Mouse (Mus musculus): ENCODE data around the gene Tnpo1. TPM values are rescaled to one million over a fixed set of nuclear protein-coding genes. Genes with fewer than 3 reads are reported as not detected.

Gene Tnpo1
- polyA plus RNA-seq, 1 experiment from 2014 or later: 46.5 TPM

DNA sequence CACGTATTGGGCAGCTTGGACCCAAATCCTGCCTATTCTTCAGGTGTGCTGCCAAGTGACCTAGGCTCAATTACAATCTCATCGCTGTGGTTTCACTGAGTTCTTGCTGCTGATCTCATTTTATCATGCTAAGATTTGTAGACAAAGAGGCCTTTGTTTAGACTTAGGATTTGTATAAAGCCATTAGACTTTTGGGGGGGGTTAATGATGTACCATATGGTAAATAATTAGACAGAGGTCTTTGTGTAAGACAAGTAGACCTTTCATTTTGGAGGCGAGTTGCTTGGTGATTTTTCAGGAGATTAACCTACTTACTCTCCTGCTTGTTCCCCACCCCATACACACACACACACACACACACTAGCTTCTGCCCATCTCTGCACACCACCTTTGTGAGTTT, 19.7 kb upstream of the Tnpo1 start:
- H3K36me3 ChIP-seq (ENCODE audit: insufficient read depth): no peaks in the 10 kb centered on the region
- no peaks in the 10 kb centered on the region for H3K9me3 ChIP-seq (ENCODE audit: low read depth, low read length)
- WGBS: 44% methylated on average over 3 of the region's 3 CpGs
- H3K27me3 ChIP-seq (ENCODE audit: insufficient read depth, low read length): no peaks in the 10 kb centered on the region
- DNase-seq (no peak), ATAC-seq (ENCODE audit: insufficient read depth) (no peak)
- H3K4me3 ChIP-seq (ENCODE audit: low read depth, low read length): no peak overlapping the region
- no peak overlapping the region for H3K4me2 ChIP-seq
- H3K4me1 ChIP-seq (ENCODE audit: insufficient read depth): no peaks in the 10 kb centered on the region
- no peak for TF ChIP-seq CTCF (IDR thresholded peaks at IDR 0.05; ENCODE audit: low read depth)
- H3K27ac ChIP-seq (ENCODE audit: low read depth): no peak overlapping the region
- H3K9ac ChIP-seq: no peak overlapping the region

DNA sequence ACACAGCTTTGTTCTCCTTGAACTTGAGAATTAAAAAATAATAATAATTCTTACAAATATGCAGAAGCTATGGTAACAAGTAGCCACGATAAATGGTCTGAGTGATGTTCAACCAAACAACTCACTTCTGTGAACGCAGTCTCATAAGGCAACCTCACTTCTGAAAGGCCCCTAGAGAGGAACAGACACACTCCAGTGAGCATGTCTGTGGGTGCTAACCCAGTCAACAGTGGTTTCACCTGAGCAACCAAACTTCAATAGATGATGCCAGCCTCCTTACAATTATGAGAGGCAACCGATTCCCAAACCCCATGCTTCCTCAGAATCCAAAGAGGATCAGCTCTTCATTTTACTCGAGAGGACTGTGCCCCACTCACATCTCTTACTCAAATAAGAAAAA, 19.2 kb upstream of the Tnpo1 start:
- H3K4me2 ChIP-seq: no peak overlapping the region
- H3K27me3 ChIP-seq (ENCODE audit: insufficient read depth, low read length): no peaks in the 10 kb centered on the region
- H3K4me1 ChIP-seq (ENCODE audit: insufficient read depth): no peaks in the 10 kb centered on the region
- H3K4me3 ChIP-seq (ENCODE audit: low read depth, low read length): no peak overlapping the region
- TF ChIP-seq CTCF (IDR thresholded peaks at IDR 0.05; ENCODE audit: low read depth): no peak
- no peaks in the 10 kb centered on the region for H3K9me3 ChIP-seq (ENCODE audit: low read depth, low read length)
- H3K36me3 ChIP-seq (ENCODE audit: insufficient read depth): no peaks in the 10 kb centered on the region
- WGBS: 85% methylated on average over 4 of the region's 4 CpGs
- ATAC-seq (ENCODE audit: insufficient read depth) (no peak), DNase-seq (no peak)
- no peak overlapping the region for H3K9ac ChIP-seq
- no peak overlapping the region for H3K27ac ChIP-seq (ENCODE audit: low read depth)

DNA sequence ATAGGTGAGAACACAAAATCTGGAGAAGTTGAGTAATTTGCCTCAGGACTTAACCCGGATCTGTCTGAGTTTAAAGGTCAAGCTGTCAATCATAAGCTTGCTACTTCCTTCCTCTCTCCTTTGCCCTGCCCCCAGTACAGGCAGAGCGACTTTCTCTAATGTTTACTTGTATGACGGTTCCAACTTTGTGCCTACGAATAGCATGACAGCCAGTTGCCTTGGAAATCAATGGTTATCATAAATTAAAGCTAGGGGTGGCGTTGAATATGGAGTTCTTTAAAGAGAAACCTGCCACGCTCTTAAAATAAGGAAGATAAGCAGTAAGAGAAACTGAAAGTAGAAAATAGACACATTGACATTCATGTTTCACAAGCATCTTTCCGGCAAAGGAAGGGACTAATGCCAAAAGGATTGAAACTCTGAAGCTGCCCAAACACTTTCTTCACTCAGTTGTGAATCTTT, 18.5 kb upstream of the Tnpo1 start:
- Histone ChIP-seq H3K9ac (no peak overlapping the region), H3K4me2 (no peak overlapping the region), H3K27ac (ENCODE audit: low read depth) (no peak overlapping the region), H3K27me3 (ENCODE audit: insufficient read depth, low read length) (no peaks in the 10 kb centered on the region), H3K4me3 (ENCODE audit: low read depth, low read length) (no peak overlapping the region), H3K36me3 (ENCODE audit: insufficient read depth) (no peaks in the 10 kb centered on the region), H3K4me1 (ENCODE audit: insufficient read depth) (no peaks in the 10 kb centered on the region), H3K9me3 (ENCODE audit: low read depth, low read length) (no peaks in the 10 kb centered on the region)
- no peak for DNase-seq
- WGBS: 43% methylated on average over 7 of the region's 7 CpGs
- no peak for ATAC-seq (ENCODE audit: insufficient read depth)
- TF ChIP-seq CTCF (IDR thresholded peaks at IDR 0.05; ENCODE audit: low read depth): no peak

DNA sequence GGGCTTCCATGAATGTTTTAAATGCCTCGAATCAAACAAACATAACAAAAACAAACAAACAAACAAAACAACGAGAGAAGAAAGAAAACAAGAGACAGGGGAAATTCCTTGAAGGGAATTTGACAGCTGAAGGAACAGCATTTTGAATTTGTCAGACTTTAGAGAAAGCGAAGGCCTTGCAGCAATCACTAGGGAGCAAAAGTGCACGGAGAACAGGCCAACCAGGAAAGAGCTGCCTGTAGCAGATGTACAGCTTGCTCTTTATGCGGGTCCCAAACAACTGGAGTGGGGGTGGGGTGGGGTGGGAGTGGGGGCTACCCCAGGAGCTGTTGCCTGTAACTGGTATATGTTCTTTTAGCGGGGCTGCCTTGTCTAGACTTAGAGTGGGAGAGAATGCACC, 16.2 kb upstream of the Tnpo1 start:
- no peak overlapping the region for H3K9ac ChIP-seq
- 37% methylated on average over 6 of the region's 6 CpGs for WGBS
- no peak for DNase-seq
- no peaks in the 10 kb centered on the region for H3K4me1 ChIP-seq (ENCODE audit: insufficient read depth)
- no peaks in the 10 kb centered on the region for H3K9me3 ChIP-seq (ENCODE audit: low read depth, low read length)
- no peak overlapping the region for H3K27ac ChIP-seq (ENCODE audit: low read depth)
- H3K4me3 ChIP-seq (ENCODE audit: low read depth, low read length): no peak overlapping the region
- no peaks in the 10 kb centered on the region for H3K27me3 ChIP-seq (ENCODE audit: insufficient read depth, low read length)
- no peak overlapping the region for H3K4me2 ChIP-seq
- TF ChIP-seq CTCF (IDR thresholded peaks at IDR 0.05; ENCODE audit: low read depth): no peak
- ATAC-seq (ENCODE audit: insufficient read depth): no peak
- no peaks in the 10 kb centered on the region for H3K36me3 ChIP-seq (ENCODE audit: insufficient read depth)

DNA sequence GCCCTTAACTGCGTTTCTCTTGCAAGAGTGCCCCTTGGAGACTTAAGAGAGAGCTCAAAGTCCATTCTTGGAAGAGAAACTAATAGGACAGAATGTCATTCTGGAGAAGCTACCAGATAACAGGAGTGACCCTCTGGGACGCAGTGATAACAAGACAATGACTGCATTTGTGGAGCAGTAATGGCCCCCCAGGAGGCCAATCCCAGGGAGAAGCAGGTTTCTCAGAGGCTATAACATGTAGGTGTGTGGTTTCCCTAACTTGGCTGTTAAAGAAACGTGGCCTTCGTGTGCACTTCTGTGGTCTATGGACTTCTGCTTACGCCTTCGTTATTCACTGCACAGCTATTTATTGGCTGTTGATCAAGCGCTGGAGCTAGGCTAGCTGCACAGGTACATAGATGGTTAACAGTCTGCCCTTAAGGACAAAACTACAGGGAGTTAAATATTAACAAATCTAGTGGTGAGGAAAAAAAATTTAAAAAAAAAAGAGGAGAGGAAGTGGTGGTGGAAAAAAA, 15.7 kb upstream of the Tnpo1 start:
- Histone ChIP-seq H3K27ac (ENCODE audit: low read depth) (no peak overlapping the region), H3K27me3 (ENCODE audit: insufficient read depth, low read length) (no peaks in the 10 kb centered on the region), H3K4me1 (ENCODE audit: insufficient read depth) (no peaks in the 10 kb centered on the region), H3K4me3 (ENCODE audit: low read depth, low read length) (no peak overlapping the region), H3K9ac (no peak overlapping the region), H3K9me3 (ENCODE audit: low read depth, low read length) (no peaks in the 10 kb centered on the region), H3K4me2 (no peak overlapping the region), H3K36me3 (ENCODE audit: insufficient read depth) (no peaks in the 10 kb centered on the region)
- no peak for DNase-seq
- WGBS: 68% methylated on average over 7 of the region's 7 CpGs
- no peak for ATAC-seq (ENCODE audit: insufficient read depth)
- no peak for TF ChIP-seq CTCF (IDR thresholded peaks at IDR 0.05; ENCODE audit: low read depth)

DNA sequence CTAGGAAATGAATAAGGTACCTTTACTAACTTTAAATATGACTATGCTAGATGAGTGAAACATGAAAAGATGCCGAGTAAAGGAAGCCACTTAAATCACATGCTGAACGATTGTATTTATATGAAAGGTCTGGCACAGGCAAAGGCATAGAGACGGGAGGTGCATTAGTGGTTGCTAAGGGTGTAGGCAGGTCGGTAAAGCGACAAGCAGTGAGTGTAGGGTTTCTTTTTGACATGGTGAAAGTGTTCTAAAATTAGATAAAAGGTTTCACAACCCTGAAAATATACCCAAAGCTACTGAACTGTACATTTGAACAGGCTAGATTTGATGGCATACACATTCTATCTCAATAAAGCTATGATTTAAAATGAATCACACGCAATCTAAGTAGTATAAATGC, 10.9 kb upstream of the Tnpo1 start:
- H3K27ac ChIP-seq (ENCODE audit: low read depth): no peak overlapping the region
- no peak overlapping the region for H3K4me3 ChIP-seq (ENCODE audit: low read depth, low read length)
- no peak for DNase-seq
- H3K36me3 ChIP-seq (ENCODE audit: insufficient read depth): no peaks in the 10 kb centered on the region
- H3K9ac ChIP-seq: no peak overlapping the region
- no peak for TF ChIP-seq CTCF (IDR thresholded peaks at IDR 0.05; ENCODE audit: low read depth)
- WGBS: 62% methylated on average over 6 of the region's 6 CpGs
- ATAC-seq (ENCODE audit: insufficient read depth): no peak
- H3K9me3 ChIP-seq (ENCODE audit: low read depth, low read length): no peaks in the 10 kb centered on the region
- no peaks in the 10 kb centered on the region for H3K4me1 ChIP-seq (ENCODE audit: insufficient read depth)
- H3K27me3 ChIP-seq (ENCODE audit: insufficient read depth, low read length): no peaks in the 10 kb centered on the region
- H3K4me2 ChIP-seq: no peak overlapping the region

DNA sequence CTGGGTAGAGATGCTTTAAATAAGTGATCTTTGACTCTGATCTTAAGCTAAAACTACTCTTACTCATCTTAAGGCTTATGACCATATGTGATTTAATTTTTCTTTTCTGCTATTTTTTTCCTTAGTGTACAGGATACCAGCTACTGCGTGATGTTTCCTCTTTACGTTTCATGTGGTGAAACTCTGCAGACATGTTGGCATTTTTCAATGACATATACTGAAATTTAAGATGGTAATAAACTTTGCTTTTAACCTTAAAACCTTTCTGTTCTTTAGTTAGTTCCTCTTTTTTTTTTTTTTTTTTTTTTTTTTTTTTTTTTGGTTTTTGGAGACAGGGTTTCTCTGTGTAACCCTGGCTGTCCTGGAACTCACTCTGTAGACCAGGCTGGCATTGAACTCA, 2.7 kb upstream of the Tnpo1 start:
- no peak overlapping the region for H3K4me2 ChIP-seq
- H3K27me3 ChIP-seq (ENCODE audit: insufficient read depth, low read length): no peaks in the 10 kb centered on the region
- H3K9ac ChIP-seq: no peak overlapping the region
- no peak for DNase-seq
- no peak for ATAC-seq (ENCODE audit: insufficient read depth)
- H3K36me3 ChIP-seq (ENCODE audit: insufficient read depth): no peaks in the 10 kb centered on the region
- no peak for TF ChIP-seq CTCF (IDR thresholded peaks at IDR 0.05; ENCODE audit: low read depth)
- H3K4me3 ChIP-seq (ENCODE audit: low read depth, low read length): no peak overlapping the region
- no peak overlapping the region for H3K27ac ChIP-seq (ENCODE audit: low read depth)
- no peaks in the 10 kb centered on the region for H3K9me3 ChIP-seq (ENCODE audit: low read depth, low read length)
- peaks cover 2% of the 10 kb centered on the region; the same call in 1 of the 2 replicates for H3K4me1 ChIP-seq (ENCODE audit: insufficient read depth)
- whole genome bisulfite sequencing: 94% methylated on average over 2 of the region's 2 CpGs

DNA sequence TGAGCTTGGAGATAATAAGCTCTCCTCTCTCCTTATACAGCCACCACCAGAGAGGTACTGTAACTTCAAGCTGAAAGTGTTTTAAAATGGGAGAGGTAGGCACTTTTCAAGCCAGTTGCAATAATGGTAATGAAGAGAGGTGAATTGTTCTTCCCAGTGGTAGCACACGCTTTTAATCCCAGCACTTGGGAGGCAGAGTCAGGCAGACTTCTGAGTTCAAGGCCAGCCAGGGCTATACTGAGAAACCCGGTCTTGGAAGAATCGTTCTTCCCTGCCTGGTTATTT, 716 bp upstream of the Tnpo1 start:
- Histone ChIP-seq H3K4me3 (ENCODE audit: low read depth, low read length) (peak overlapping the region; percentile 100), H3K4me1 (ENCODE audit: insufficient read depth) (peaks cover 2% of the 10 kb centered on the region; the same call in 1 of the 2 replicates), H3K36me3 (ENCODE audit: insufficient read depth) (peaks cover 10% of the 10 kb centered on the region), H3K27me3 (ENCODE audit: insufficient read depth, low read length) (no peaks in the 10 kb centered on the region), H3K4me2 (peak overlapping the region; percentile 74), H3K9ac (peak overlapping the region; percentile 100), H3K9me3 (ENCODE audit: low read depth, low read length) (no peaks in the 10 kb centered on the region), H3K27ac (ENCODE audit: low read depth) (peak overlapping the region; percentile 98)
- WGBS: 69% methylated on average over 3 of the region's 3 CpGs
- DNase-seq: peak; percentile 28
- peak; percentile 5; the same call in 1 of the 2 replicates for ATAC-seq (ENCODE audit: insufficient read depth)
- TF ChIP-seq CTCF (IDR thresholded peaks at IDR 0.05; ENCODE audit: low read depth): no peak
